Mouse (Mus musculus): ENCODE data around the gene Hmox2. TPM values are rescaled to one million over a fixed set of nuclear protein-coding genes. Genes with fewer than 3 reads are reported as not detected.

Gene Hmox2
- polyA plus RNA-seq, 1 experiment = 14.6 TPM

DNA sequence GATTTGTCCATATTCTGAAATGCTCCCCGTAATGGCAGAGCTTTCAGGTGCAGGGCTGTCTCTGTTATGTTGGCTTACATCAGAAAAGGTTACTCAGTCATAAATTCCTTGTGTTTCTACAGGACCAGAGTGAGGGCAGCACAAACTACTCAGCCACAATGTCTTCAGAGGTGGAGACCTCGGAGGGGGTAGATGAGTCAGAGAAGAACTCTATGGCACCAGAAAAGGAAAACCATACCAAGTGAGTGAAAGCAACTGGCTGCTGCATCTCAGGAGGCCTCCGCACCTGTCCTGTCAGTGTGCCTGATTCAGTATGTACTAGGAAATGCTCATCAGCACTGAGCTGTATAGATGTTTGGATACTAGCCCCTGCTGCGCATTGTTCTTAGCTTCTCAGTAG, 36.3 kb downstream of the Hmox2 start:
- TF ChIP-seq FLI1 (IDR thresholded peaks at IDR 0.05; ENCODE audit: low read length) = no peak
- TF ChIP-seq GATA1 (IDR thresholded peaks at IDR 0.05; ENCODE audit: borderline replicate concordance, low read length) = no peak
- no peak overlapping the region for H3K4me3 ChIP-seq (replicated peaks)
- no peaks in the 10 kb centered on the region for H3K27me3 ChIP-seq (replicated peaks)
- no peaks in the 10 kb centered on the region for H3K9me3 ChIP-seq
- peaks cover 34% of the 10 kb centered on the region for H3K4me1 ChIP-seq
- H3K36me3 ChIP-seq (replicated peaks; ENCODE audit: low read length) = peaks cover 49% of the 10 kb centered on the region

GRCm38 (mm10) chr16:4763276-4763675, 37.1 kb downstream of the Hmox2 start:
- H3K9me3 ChIP-seq = no peaks in the 10 kb centered on the region
- no peak overlapping the region for H3K4me3 ChIP-seq (replicated peaks)
- H3K36me3 ChIP-seq (replicated peaks; ENCODE audit: low read length) = peaks cover 57% of the 10 kb centered on the region
- TF ChIP-seq FLI1 (IDR thresholded peaks at IDR 0.05; ENCODE audit: low read length) (no peak), GATA1 (IDR thresholded peaks at IDR 0.05; ENCODE audit: borderline replicate concordance, low read length) (no peak)
- no peaks in the 10 kb centered on the region for H3K27me3 ChIP-seq (replicated peaks)
- peaks cover 29% of the 10 kb centered on the region for H3K4me1 ChIP-seq

DNA sequence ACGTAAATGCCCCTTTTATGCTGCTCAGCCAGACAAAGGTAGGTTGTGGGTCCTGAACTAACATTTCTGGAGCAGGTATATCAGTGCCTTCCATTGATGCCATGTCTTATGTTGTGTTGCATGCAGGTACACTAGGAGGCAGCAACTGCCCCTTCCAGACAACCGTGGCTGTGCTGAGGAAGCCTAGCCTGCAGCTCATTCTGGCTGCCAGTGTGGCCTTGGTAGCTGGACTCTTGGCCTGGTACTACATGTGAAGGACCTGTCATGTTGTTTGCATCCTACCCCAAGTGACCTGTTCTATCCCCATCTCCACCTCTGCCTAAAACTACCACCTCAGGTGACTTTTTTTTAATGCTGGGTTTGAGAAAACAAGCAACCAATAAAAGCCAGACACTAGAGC, 39.7 kb downstream of the Hmox2 start:
- no peaks in the 10 kb centered on the region for H3K27me3 ChIP-seq (replicated peaks)
- no peak overlapping the region for H3K4me3 ChIP-seq (replicated peaks)
- H3K9me3 ChIP-seq = no peaks in the 10 kb centered on the region
- TF ChIP-seq FLI1 (IDR thresholded peaks at IDR 0.05; ENCODE audit: low read length) (no peak), GATA1 (IDR thresholded peaks at IDR 0.05; ENCODE audit: borderline replicate concordance, low read length) (no peak)
- peaks cover 25% of the 10 kb centered on the region for H3K4me1 ChIP-seq
- H3K36me3 ChIP-seq (replicated peaks; ENCODE audit: low read length) = peaks cover 82% of the 10 kb centered on the region

DNA sequence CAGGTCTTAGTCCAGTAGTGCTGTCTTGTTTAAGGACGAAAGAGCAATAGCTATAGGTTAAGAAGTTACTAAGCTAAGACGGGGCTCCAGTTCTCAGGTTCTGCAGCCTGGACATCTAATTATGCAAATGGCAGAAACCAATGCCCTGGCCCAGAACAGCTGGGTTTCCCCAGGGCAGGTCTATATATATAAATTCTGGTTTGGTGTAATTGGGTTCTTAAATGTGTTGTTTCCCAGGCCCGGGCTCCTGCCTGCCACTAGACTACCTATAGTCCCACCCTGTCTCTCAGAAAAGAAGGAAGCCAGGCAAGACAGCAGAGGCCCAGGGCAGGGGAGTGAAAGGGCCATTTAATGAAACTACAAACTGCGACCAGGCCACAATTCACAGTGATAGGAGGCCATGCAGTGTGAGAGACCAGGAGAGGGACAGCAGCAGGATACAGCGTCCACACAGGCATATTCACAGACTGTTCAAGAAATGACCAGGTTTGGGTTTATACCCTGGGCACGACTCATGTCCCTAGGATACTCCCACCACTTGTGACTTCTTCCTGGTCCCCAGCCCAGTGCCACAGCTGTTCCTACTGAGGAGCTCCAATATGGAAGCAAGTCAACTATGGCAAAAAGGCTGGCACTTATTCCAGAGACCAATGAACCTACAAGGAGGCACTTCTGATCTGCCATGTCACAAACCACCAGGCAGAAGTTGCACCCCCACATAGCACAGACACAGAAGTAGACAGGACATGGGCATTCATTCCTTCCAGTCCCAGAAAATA, 41.0 kb downstream of the Hmox2 start:
- Histone ChIP-seq H3K4me3 (replicated peaks) (no peak overlapping the region), H3K9me3 (no peaks in the 10 kb centered on the region), H3K27me3 (replicated peaks) (no peaks in the 10 kb centered on the region), H3K36me3 (replicated peaks; ENCODE audit: low read length) (peaks cover 85% of the 10 kb centered on the region), H3K4me1 (peaks cover 25% of the 10 kb centered on the region)
- no peak for TF ChIP-seq FLI1 (IDR thresholded peaks at IDR 0.05; ENCODE audit: low read length)

GRCm38 (mm10) chr16:4768719-4769118, 42.6 kb downstream of the Hmox2 start:
- no peaks in the 10 kb centered on the region for H3K27me3 ChIP-seq (replicated peaks)
- H3K4me3 ChIP-seq (replicated peaks) = no peak overlapping the region
- no peak for TF ChIP-seq FLI1 (IDR thresholded peaks at IDR 0.05; ENCODE audit: low read length)
- no peak for TF ChIP-seq GATA1 (IDR thresholded peaks at IDR 0.05; ENCODE audit: borderline replicate concordance, low read length)
- no peaks in the 10 kb centered on the region for H3K9me3 ChIP-seq
- peaks cover 82% of the 10 kb centered on the region for H3K36me3 ChIP-seq (replicated peaks; ENCODE audit: low read length)
- peaks cover 21% of the 10 kb centered on the region for H3K4me1 ChIP-seq

- H3K4me1 ChIP-seq = peaks cover 51% of the 10 kb centered on the region
- no peaks in the 10 kb centered on the region for H3K27me3 ChIP-seq (replicated peaks)
- H3K4me3 ChIP-seq (replicated peaks) = no peak overlapping the region
- TF ChIP-seq GATA1 (IDR thresholded peaks at IDR 0.05; ENCODE audit: borderline replicate concordance, low read length) (no peak), FLI1 (IDR thresholded peaks at IDR 0.05; ENCODE audit: low read length) (no peak)
- H3K36me3 ChIP-seq (replicated peaks; ENCODE audit: low read length) = peaks cover 47% of the 10 kb centered on the region
- no peaks in the 10 kb centered on the region for H3K9me3 ChIP-seq
These were observed 47.3 kb downstream of the Hmox2 start for GRCm38 (mm10) chr16:4773289-4773970.

DNA sequence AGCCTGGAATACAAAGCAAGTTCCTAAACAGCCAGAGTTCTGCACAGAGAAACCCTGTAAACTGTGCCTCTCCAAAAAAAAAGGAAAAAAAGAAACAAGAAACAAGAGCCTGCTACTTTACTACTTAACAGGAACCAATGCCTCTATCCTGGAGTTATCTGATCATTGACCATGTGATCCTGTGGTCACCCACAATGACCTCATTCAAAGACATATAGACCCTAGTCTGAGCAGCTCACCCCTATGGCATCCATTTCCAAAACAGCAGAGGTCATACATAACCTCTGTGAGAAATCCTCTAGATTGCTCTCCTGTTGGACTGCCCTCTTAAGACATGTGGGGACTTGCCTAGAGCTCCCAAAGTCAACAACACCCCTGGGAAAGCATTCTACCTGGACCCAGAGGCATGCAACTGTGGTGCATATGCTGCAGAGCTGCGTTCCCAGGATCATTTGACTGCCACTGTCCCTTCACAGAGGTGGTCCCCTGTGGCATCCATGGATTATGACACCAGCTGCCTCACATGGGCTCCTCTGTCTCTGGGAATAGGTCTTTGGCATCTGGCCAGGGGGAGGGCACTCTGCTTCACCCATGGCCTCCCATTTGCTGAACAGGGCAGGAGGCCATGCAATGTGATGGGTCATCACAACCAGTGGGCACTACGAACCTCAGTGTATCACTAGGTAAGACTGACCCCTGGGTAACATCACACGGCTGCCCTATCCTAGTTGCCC, 51.2 kb downstream of the Hmox2 start:
- no peaks in the 10 kb centered on the region for H3K9me3 ChIP-seq
- H3K36me3 ChIP-seq (replicated peaks; ENCODE audit: low read length) = peaks cover 24% of the 10 kb centered on the region
- no peaks in the 10 kb centered on the region for H3K27me3 ChIP-seq (replicated peaks)
- H3K4me1 ChIP-seq = peaks cover 57% of the 10 kb centered on the region
- peak overlapping the region; percentile 66 for H3K4me3 ChIP-seq (replicated peaks)
- TF ChIP-seq GATA1 (IDR thresholded peaks at IDR 0.05; ENCODE audit: borderline replicate concordance, low read length) (no peak), FLI1 (IDR thresholded peaks at IDR 0.05; ENCODE audit: low read length) (no peak)

- Histone ChIP-seq H3K9me3 (no peaks in the 10 kb centered on the region), H3K4me1 (peaks cover 54% of the 10 kb centered on the region), H3K36me3 (replicated peaks; ENCODE audit: low read length) (peaks cover 20% of the 10 kb centered on the region), H3K4me3 (replicated peaks) (peak overlapping the region; percentile 66), H3K27me3 (replicated peaks) (no peaks in the 10 kb centered on the region)
- TF ChIP-seq GATA1 (IDR thresholded peaks at IDR 0.05; ENCODE audit: borderline replicate concordance, low read length) = no peak
- TF ChIP-seq FLI1 (IDR thresholded peaks at IDR 0.05; ENCODE audit: low read length) = no peak
These were observed 51.9 kb downstream of the Hmox2 start for GRCm38 (mm10) chr16:4777905-4778609.

GRCm38 (mm10) chr16:4778940-4779339, 52.8 kb downstream of the Hmox2 start:
- H3K27me3 ChIP-seq (replicated peaks) = no peaks in the 10 kb centered on the region
- H3K36me3 ChIP-seq (replicated peaks; ENCODE audit: low read length) = peaks cover 27% of the 10 kb centered on the region
- H3K4me3 ChIP-seq (replicated peaks) = no peak overlapping the region
- TF ChIP-seq FLI1 (IDR thresholded peaks at IDR 0.05; ENCODE audit: low read length) (no peak), GATA1 (IDR thresholded peaks at IDR 0.05; ENCODE audit: borderline replicate concordance, low read length) (no peak)
- no peaks in the 10 kb centered on the region for H3K9me3 ChIP-seq
- peaks cover 50% of the 10 kb centered on the region for H3K4me1 ChIP-seq

Data from megakaryocyte, embryonic 14.5 days (primary cell).